Mouse (Mus musculus) CD4-positive, CD25-positive, alpha-beta regulatory T cell, adult 2 months (primary cell): ENCODE measurements around the gene Myo1h.

Experiments
- DNase-seq: peaks from one replicate; pipeline ENCODE4 v3.0.0-alpha.2; 2012; ENCODE audit warnings: low read depth, low spot score

Gene Myo1h

GRCm38 (mm10) chr5:114384448-114384847, 95.5 kb downstream of the Myo1h start:
- no peak for DNase-seq

DNA sequence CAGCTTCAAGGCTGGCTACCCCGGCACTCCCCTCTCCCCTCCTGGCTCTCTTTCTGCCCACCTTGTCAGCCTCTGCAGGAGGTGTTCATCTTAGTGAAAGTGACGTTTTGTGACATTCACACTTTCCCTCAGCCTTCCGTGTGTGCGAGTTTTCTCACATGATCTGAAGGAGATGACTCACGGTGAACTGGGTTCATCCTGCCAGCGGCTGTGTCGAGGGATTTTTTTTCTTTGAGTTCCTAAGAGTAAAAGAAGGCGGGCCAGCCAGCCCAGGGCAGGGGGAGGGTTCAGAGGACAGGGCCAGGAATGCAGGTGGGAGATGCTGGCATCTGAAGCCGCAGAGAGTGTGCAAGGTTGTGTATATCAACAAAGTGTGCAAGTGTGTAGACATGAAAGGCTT, 104.2 kb downstream of the Myo1h start:
- DNase-seq: no peak

DNA sequence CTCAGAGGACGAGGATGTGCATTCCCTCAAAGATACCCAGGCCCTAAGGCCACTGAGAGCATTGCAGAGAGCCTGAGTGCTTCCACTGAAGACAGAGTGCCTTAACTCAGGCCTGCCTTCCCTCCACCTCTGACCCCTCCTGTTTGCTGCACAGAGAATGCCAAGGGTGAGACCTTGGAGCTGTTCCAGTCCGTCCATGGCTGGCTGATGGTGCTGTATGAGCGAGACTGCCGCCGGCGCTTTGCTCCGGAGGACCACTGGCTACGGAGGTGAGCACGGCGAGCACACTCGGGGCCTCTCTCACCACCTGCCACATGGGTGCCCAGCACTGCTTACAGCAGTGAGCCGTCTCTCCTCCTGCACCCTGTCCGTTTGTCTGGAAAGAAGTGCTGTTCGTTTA, 117.6 kb downstream of the Myo1h start:
- no peak for DNase-seq

DNA sequence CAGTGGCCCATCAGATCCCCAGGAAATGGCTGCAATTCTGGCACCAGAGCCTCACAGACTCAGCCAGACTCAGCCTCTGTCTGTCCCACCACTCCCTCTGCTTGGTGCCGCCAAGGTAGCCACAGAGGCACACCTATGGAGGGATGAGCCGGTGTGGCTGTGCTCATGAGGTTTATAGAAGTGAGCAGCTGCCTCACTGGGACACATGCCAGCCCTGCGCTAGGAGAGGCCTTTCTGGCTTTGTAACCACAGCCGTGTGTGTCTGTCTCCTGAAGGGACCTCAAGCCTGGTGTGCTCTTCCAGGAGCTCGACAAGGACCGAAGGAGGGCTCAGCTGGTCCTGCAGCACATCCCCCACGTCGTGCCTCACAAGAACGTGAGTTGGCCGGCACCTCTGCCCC, 118.3 kb downstream of the Myo1h start:
- DNase-seq: no peak

DNA sequence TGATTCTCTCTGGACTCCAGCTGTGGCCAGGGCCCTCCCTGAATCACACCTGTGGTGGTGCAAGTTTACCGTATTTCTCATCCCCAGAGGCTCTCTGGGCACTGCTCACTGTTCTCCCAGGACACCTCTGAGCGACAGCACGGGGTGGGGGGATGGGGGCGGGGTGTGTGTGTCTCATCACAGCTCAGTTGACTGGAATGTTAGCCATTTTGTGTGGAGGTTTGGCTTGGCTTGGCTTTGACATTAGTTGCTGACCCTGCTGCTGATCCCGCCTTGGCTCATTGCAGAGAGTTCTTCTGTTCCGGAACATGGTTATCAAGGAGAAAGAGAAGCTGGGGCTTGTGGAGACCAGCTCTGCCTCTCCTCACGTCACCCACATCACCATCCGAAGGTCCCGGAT, 118.8 kb downstream of the Myo1h start:
- no peak for DNase-seq

- DNase-seq: no peak
These were observed 119.9 kb downstream of the Myo1h start for GRCm38 (mm10) chr5:114408846-114409245.

DNA sequence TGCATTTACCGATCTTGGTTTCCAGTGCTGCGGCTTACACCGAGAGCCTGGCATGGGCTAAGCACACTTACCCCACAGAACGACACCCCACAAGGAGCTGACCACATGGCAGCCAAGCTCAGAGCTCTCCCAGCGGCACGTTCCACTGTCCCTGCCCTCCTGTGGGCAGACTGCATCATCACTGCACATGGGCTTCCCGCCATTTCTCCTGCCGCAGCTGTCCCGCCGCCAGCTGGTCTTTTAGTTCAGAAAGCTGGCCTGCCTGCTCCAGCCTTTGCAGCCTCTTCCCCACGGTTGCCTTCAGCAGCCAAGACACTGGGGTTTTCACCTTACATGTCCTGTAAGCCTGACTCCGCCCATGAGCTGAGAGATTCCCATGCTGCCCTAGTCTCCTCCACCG, 121.5 kb downstream of the Myo1h start:
- DNase-seq: no peak

GRCm38 (mm10) chr5:114412361-114412998, 123.5 kb downstream of the Myo1h start:
- DNase-seq: no peak

DNA sequence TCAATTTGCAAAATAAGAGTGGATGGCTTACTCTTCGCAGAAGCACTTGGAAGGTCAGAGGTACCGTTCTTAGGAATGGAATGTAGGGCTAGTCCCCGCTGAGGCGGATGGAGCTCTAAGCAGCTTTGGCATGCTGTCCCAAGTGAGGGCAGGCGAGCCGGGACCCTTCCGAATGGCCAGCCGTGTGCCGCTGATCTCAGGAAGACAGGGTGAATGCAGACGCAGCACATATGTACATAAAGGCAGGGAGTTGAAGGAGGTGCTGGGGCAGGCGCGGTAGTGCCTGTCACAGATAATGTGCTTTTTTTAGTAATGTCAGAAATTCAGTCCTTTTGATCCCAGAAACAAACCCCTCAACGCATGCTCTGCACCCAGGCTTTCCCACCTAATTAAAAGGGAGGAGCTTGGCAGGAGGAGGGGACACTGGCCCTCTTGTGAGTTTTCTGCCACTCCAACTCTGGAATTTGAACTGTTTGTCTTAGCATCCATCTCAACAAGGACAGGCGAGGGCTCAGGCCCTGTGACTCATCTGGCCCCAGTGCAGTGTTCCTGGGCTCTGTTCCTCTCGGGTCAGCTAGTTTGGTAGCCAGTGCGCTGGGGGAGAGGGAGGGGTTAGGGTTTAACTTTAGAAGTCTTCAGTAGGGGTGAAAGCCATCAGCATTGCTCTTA, 124.2 kb downstream of the Myo1h start:
- DNase-seq: no peak
